Mouse (Mus musculus) NIH3T3 (cell line): ENCODE measurements around the gene Nisch.

Experiments used
- DNase-seq: peaks from one replicate; pipeline ENCODE4 v3.0.0-alpha.2; 2012; ENCODE audit warnings: low read depth

The Nisch gene

GRCm38 (mm10) chr14:31161638-31162037, 55.1 kb downstream of the Nisch start:
- DNase-seq = no peak

GRCm38 (mm10) chr14:31161191-31161590, 55.6 kb downstream of the Nisch start:
- DNase-seq = no peak

- DNase-seq = no peak
Observed at GRCm38 (mm10) chr14:31160196-31161150, 56.3 kb downstream of the Nisch start.

- no peak for DNase-seq
Observed at GRCm38 (mm10) chr14:31145694-31146093, 71.1 kb downstream of the Nisch start.

- no peak for DNase-seq
Observed at GRCm38 (mm10) chr14:31141011-31141410, 75.7 kb downstream of the Nisch start.

GRCm38 (mm10) chr14:31140141-31140540, 76.6 kb downstream of the Nisch start:
- no peak for DNase-seq

GRCm38 (mm10) chr14:31139666-31140065, 77.1 kb downstream of the Nisch start:
- no peak for DNase-seq

- DNase-seq = no peak
Observed at GRCm38 (mm10) chr14:31138897-31139429, 77.8 kb downstream of the Nisch start.

GRCm38 (mm10) chr14:31138219-31138896, 78.4 kb downstream of the Nisch start:
- no peak for DNase-seq

- DNase-seq = no peak
Observed at GRCm38 (mm10) chr14:31137791-31138190, 79.0 kb downstream of the Nisch start.

GRCm38 (mm10) chr14:31137281-31137595, 79.5 kb downstream of the Nisch start:
- DNase-seq = no peak

GRCm38 (mm10) chr14:31136411-31137280, 80.1 kb downstream of the Nisch start:
- no peak for DNase-seq

GRCm38 (mm10) chr14:31135495-31136410, 81.0 kb downstream of the Nisch start:
- no peak for DNase-seq

GRCm38 (mm10) chr14:31134015-31135000, 82.4 kb downstream of the Nisch start:
- DNase-seq = no peak

GRCm38 (mm10) chr14:31133023-31133665, 83.6 kb downstream of the Nisch start:
- no peak for DNase-seq

- DNase-seq = no peak
Observed at GRCm38 (mm10) chr14:31132491-31132975, 84.2 kb downstream of the Nisch start.

- DNase-seq = peak; percentile 44
Observed at GRCm38 (mm10) chr14:31132031-31132430, 84.7 kb downstream of the Nisch start.

- peak; percentile 52 for DNase-seq
Observed at GRCm38 (mm10) chr14:31131272-31131821, 85.4 kb downstream of the Nisch start.
